Mouse (Mus musculus) lung, adult 2 months (tissue): Measurements from ENCODE around the gene Fam50a. TPM values are rescaled to one million over a fixed set of nuclear protein-coding genes. Genes with fewer than 3 reads are reported as not detected.

ENCODE experiments used
- DNase-seq: peaks from one replicate; pipeline ENCODE4 v3.0.0; 2022
- H3K4me1 ChIP-seq: fragments of 200-500 bp; 2 replicates; pipeline ENCODE4 v1.6.1; 2011; ENCODE audit warnings: low read length; ENCODE audit not compliant: control insufficient read depth, insufficient read depth
- H3K4me3 ChIP-seq: fragments of 200-500 bp; replicated peaks from 2 replicates; pipeline ENCODE3; 2011; ENCODE audit warnings: low read depth, mild to moderate bottlenecking, control low read depth, low read length; ENCODE audit errors: extremely low read depth
- CTCF ChIP-seq: fragments of 200-500 bp; IDR thresholded peaks from 2 replicates; pipeline ENCODE4 v1.5.1; 2011; ENCODE audit warnings: mild to moderate bottlenecking, low read length, control low read depth; ENCODE audit not compliant: insufficient read depth
- POLR2A ChIP-seq: fragments of 200-500 bp; IDR thresholded peaks from 2 replicates; pipeline ENCODE4 v1.6.1; 2011; ENCODE audit warnings: low read depth, mild to moderate bottlenecking, control low read depth, low read length, borderline replicate concordance; ENCODE audit errors: extremely low read depth
- WGBS: fragments of 180-500 bp; shearing (Covaris S2); methylation state at CpG from one replicate; pipeline ENCODE4 v1.1.7; 2018; 5-methylcytosine and 5-hydroxymethylcytosine counted together
- polyA plus RNA-seq: library from polyadenylated mRNA; depleted of rRNA; stranded (reverse); fragments of >200 nt; gene quantifications from 2 replicates; pipeline ENCODE4 v1.2.3, GENCODE M21; 2012

Gene Fam50a
- polyA plus RNA-seq, 1 experiment, result 11.1 TPM

DNA sequence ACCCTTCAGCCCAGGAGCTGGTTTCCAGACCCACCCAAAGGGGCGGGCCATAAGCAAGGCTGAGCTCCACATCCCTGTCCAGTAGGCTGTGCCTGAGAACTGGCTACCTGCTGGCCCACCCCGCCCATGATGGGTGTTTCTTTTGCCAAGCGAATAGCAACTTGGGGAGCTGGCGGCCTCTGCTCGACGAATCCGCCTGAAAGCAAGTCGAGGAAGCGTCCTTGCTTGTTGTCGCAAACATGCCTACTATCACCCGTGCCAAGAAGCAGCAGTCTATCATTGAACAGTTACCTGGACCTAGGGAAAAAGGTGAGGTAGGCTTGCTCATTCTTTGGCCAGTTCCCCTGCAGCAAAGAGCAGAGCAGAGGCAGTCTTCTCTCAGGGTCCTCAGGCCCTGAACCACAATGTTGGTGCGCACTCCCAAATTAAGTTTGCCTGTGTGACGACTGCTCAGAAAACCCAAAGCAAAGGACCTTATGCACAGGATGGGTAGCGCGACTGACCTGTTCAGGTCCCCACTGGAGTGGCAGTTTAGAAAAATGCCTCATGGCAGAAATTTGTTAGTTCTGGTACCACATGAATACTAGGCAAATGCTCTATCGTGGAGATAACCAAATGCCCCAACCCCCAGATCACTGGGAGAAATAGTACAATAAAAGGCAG, 31.0 kb upstream of the Fam50a start, which contains the start of the genes Taz and Dnase1l1:
Gene Taz (plus strand): TSS at position 181 of the 663 bp plus-strand sequence.
Gene Dnase1l1 (minus strand): TSS at position 606 of the 663 bp plus-strand sequence.
- TF ChIP-seq POLR2A (peak; percentile 53; the same call in 1 of the 2 replicates), CTCF (no peak)
- H3K4me1 ChIP-seq, result no peaks in the 10 kb centered on the region
- peak within 1 kb of the TSS; percentile 97 for H3K4me3 ChIP-seq
- 25% methylated on average over 16 of the region's 16 CpGs for WGBS
- peak; percentile 70 for DNase-seq

DNA sequence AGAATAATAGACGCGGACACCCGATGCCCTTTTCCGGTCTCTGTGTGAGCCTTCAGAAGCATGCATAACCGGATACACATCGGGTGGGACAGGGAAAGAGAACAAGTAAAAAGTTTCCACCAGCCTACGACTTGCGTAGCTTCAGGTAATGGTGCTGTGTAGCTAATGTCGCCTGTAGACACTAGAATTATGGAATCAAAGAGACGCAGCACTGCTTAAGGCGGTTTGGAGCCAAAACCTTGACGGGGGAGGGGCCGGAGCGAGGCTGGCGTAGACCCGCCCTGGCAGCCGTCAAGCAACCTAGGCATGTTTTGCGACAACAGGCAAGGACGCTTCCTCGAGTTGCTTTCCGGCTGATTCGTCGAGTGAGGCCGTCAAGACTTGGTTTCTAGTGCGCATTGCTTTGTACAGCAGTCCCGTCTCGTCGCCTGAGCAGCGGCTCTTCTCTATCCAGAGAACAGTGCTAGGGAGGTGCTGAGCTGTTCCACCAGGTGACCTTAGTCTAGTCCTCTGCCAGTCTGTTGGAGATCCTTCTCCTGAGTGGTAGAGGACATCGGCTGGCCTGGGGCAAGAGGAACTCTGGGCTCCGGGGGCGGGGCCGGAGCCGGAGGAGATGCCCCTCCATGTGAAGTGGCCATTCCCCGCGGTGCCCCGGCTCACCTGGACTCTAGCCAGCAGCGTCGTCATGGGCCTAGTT, 30.3 kb upstream of the Fam50a start:
- peak; percentile 78 for DNase-seq
- WGBS, result 35% methylated on average over 39 of the region's 39 CpGs
- no peak for TF ChIP-seq CTCF
- peak; percentile 95; the same call in 1 of the 2 replicates for TF ChIP-seq POLR2A
- Histone ChIP-seq H3K4me3 (peak overlapping the region; percentile 97), H3K4me1 (no peaks in the 10 kb centered on the region)

DNA sequence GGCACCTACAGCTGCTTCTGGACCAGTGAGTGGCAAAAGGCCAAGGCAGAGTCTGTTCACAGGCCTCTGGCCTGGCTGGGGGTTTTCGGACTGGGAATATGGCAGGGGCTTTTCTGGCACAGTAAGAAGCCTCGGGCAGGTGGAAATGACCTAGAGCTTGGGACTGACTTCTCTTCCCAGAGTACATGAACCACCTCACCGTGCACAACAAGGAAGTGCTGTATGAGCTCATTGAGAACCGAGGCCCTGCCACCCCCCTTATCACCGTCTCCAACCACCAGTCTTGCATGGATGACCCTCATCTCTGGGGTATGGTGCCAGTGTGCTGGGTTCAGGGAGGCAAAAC, 29.8 kb upstream of the Fam50a start:
- TF ChIP-seq CTCF (no peak), POLR2A (no peak)
- DNase-seq, result no peak
- H3K4me3 ChIP-seq, result peak overlapping the region; percentile 97
- 52% methylated on average over 5 of the region's 5 CpGs for WGBS
- H3K4me1 ChIP-seq, result no peaks in the 10 kb centered on the region

DNA sequence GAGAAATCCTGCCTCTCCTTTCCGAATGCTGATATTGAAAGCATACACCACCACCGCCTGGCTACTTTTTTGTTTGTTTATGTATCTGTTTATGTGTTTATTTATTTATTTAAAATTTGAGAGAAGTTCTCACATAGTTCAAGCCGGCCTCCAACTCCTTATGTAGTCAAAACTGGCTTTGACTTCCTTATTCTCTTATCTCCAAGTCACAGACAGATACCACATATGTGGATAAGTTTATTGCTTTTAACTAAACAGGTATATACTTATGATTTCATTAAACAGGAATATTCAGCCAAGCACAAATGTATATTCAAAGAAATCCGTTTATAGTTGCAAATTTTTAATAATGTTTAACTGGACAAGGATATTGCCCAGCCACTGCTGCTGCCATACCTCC, 19.4 kb upstream of the Fam50a start:
- TF ChIP-seq CTCF (no peak), POLR2A (no peak)
- Histone ChIP-seq H3K4me1 (no peaks in the 10 kb centered on the region; the same call in 1 of the 2 replicates), H3K4me3 (no peak overlapping the region)
- 69% methylated on average over 4 of the region's 4 CpGs for WGBS
- no peak for DNase-seq

DNA sequence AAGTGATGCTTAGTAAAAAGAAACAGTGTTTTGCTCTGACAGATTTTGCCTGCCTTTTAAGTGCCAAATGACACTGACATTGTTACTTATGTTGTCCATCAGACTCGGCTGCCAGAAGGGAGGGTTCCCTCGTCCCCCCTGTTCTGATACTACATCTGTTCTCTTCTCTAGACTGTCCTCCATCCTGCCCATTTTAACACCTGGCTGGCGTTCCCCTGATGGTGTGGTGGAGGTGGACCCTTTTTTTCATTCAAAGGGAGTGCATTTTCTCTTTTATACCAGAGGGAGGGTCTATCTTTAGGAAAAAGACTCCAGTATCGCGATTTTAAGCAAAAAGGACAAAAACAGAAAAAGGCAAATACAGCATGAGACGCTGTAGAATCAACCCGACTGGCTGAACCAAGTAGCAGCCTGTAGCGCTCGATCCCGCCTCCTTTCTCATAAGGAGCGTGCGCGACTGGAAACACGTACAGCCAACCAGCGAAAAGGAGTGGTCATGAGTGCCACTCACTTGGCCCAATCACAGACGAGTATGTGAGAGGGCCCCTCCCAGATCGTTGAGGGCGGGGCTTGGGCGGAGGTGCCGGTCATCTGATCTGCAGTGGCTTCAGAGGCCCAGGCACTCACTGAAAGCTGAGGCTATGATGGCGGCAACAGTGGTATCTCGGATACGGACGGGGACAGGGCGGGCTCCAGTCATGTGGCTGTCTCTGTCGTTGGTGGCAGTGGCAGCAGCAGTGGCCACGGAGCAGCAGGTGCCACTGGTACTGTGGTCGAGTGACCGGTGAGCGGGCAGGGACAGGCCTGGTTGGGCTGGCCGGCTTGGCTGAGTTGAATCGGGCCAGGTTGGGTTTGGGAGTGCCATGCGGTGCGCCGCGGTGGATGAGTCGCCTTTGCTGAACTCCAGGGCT, 16.0 kb upstream of the Fam50a start, which contains the start of gene Atp6ap1:
Gene Atp6ap1 (plus strand): TSS at position 560 of the 911 bp plus-strand sequence.
- H3K4me1 ChIP-seq, result no peaks in the 10 kb centered on the region; the same call in 1 of the 2 replicates
- 33% methylated on average over 37 of the region's 37 CpGs for WGBS

DNA sequence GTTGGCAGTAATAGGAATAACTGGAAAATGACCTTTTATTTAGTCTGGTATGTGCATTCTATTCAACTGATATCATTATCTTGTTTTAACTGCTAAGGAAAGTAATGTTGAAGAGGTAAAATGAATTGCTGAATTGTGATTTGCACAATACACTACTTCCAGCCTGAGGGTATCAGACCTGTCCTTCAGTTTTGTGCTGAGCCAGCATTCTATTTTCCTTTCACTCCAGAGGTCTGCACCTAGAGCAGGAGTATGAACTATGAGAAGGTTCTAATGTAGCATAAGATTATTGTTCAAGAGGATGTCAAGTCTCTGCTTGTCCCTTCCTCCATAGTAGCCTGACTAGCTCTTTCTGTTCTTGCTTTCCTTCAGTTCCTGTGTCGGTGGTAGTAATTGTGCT, 14.5 kb upstream of the Fam50a start:
- Histone ChIP-seq H3K4me1 (no peaks in the 10 kb centered on the region; the same call in 1 of the 2 replicates), H3K4me3 (no peak overlapping the region)
- TF ChIP-seq POLR2A, result no peak
- no peak for TF ChIP-seq CTCF
- WGBS, result 68% methylated on average over 1 of the region's 1 CpGs
- no peak for DNase-seq

More for the DNA sequence above, 16.0 kb upstream of the Fam50a start, which contains the start of gene Atp6ap1:
- TF ChIP-seq POLR2A (peak; percentile 81; the same call in 1 of the 2 replicates), CTCF (no peak)
- H3K4me3 ChIP-seq, result peak within 1 kb of the TSS; percentile 78
- DNase-seq, result peak; percentile 94

DNA sequence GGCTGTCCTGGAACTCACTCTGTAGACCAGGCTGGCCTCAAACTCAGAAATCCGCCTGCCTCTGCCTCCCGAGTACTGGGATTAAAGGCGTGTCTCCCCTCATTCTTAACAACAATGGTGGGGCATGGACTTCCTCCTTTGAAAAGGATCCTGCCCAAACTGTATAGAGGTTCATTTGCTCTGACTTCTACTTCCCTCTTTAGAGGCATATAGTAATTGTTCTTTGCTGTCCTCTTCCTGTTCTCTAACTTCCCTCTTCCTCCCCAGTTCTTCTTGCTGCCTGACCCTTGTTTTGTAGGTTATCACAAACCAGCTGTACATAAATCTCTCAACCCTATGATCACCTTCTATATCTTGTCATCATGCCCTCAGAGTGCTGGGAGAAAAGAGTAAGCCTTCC, 13.1 kb upstream of the Fam50a start:
- 68% methylated on average over 3 of the region's 3 CpGs for WGBS
- no peak for TF ChIP-seq CTCF
- no peak for TF ChIP-seq POLR2A
- DNase-seq, result no peak
- Histone ChIP-seq H3K4me1 (no peaks in the 10 kb centered on the region; the same call in 1 of the 2 replicates), H3K4me3 (no peak overlapping the region)

DNA sequence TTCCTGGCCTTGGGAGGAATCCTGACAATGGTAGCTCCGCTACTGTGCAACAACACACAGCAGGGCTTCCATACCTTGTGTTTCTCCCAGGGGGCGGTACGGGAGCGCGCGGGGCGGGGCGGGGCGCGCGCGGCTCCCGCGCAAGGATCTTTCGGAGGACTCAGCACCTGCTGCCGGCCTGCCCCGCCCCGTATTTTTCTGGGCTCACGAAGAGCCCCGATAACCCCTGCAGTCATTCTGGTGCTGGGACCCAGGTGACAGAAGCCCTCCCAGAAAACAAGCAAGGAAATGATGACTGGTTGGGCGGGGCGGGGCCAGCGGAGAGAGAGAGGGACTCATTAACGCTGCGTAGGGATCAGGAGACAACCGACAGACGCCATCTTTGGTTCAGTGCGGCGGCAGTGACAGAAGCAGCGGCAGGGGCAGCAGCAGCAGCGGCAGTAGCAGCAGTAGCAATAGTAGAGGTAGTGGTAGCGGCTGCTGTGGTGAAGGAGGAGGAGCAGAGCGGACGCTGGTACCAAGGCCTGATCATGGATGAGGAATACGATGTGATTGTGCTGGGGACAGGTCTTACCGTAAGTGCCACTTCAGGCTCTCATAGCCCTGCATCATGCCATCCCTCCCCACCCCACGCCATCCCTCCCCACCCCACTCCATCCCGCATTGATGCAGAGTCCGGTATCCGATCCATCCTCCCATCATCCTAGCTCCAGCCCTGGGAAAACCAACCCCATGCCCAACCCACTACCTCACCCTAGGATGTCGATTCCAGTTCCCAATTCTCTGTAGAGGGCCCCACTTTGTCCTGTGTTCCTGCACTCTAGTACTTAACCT, 7.7 kb upstream of the Fam50a start, which contains the start of gene Gdi1:
Gene Gdi1 (plus strand): TSS at position 132 of the 834 bp plus-strand sequence.
- H3K4me1 ChIP-seq, result no peaks in the 10 kb centered on the region
- 22% methylated on average over 39 of the region's 41 CpGs for WGBS
- H3K4me3 ChIP-seq, result peak within 1 kb of the TSS; percentile 99
- DNase-seq, result peak; percentile 76
- peak; percentile 97 for TF ChIP-seq POLR2A
- no peak for TF ChIP-seq CTCF

DNA sequence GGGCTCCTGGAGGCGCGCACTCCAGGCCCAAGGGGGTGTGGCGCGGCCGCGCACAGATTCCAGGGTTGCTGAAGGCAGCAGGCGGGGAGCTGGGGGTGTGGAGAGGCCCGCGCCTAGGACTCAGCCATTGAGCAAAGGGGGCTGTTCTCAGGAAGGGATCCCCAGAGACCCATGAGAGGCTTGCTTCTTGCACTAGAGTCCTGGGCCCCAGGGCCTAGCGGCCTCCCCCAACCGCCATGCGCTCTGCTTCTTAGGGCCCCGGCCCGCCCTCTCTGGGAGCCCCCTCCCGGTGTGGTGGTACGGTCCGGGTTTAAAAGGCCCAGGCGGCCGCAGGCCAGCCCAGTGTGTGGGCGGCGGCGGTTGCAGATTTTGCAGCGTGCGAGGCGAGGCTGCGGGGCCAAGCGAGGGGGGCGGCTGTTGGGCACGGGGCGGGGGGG, 15.9 kb downstream of the Fam50a start, which contains the start of gene Plxna3:
Gene Plxna3 (plus strand): TSS at position 342 of the 437 bp plus-strand sequence.
- H3K4me1 ChIP-seq, result no peaks in the 10 kb centered on the region
- no peak for TF ChIP-seq CTCF
- TF ChIP-seq POLR2A, result no peak
- 31% methylated on average over 30 of the region's 30 CpGs for WGBS
- DNase-seq, result peak; percentile 70
- H3K4me3 ChIP-seq, result peak within 1 kb of the TSS; percentile 55
